29 mouse cellular contexts compared by ENCODE assay signal in the genomic region with DNA sequence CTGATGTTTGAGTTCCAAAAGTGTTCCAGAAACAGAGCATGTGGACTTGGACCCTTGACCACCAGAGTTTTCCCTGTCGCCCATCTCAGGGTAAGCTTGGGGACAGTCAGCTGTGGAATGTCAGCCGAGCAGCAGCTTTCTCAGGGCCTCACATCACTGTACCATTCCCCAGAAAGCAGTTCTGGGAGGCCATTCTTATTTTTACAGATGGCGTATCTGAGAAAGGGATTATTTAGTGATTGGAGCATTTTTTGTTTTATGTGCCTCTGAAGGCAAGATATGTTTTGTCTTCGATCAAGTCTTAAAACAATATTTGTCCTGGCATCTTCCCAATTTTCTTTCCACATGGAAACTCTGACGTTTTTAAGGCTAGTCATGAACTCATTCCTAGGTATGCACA. TPM values are rescaled to one million over a fixed set of nuclear protein-coding genes. Genes with fewer than 3 reads are reported as not detected.
"Had no signal": no experiment of that assay in that cellular context is flagged by ENCODE, and none has a peak within 500 bp of the region (broad histone marks: within the 10 kb centered on the region; RNA-seq: fewer than 3 reads in every experiment).

No protein-coding gene starts in this region.

- ATAC-seq: inflammation-experienced regulatory T-cells, adult 6 months; intestine, embryonic 16.5 days; liver, embryonic 12.5 days; midbrain, embryonic 16.5 days had no signal

- H3K36me3 ChIP-seq: limb, embryonic 12.5 days; liver, embryonic 12.5 days; liver, embryonic 15.5 days; midbrain, embryonic 12.5 days; neural tube, embryonic 13.5 days; stomach, embryonic 15.5 days had no signal

- H3K4me3 ChIP-seq: left cerebral cortex, adult 2 months; limb, embryonic 12.5 days; liver, embryonic 12.5 days; liver, embryonic 15.5 days; midbrain, embryonic 12.5 days; myocyte; neural tube, embryonic 13.5 days; stomach, embryonic 15.5 days had no signal

- H3K4me2 ChIP-seq: limb, embryonic 12.5 days; liver, embryonic 12.5 days; liver, embryonic 15.5 days; midbrain, embryonic 12.5 days; neural tube, embryonic 13.5 days; stomach, embryonic 15.5 days had no signal

- H3K4me1 ChIP-seq: liver, embryonic 12.5 days; liver, embryonic 15.5 days; midbrain, embryonic 12.5 days had no signal

- DNase-seq: kidney, adult 2 months; kidney, postnatal 36 days; layer of hippocampus, postnatal 36 days; lung, adult 2 months; lung, postnatal 14 days; lung, postnatal 4 days; retina, postnatal 1 day; right cerebral cortex, postnatal 25 days; spleen, adult 18-20 months; thymus, postnatal 25 days had no signal

- H3K27ac ChIP-seq: left cerebral cortex, adult 2 months; limb, embryonic 12.5 days; liver, embryonic 12.5 days; liver, embryonic 15.5 days; midbrain, embryonic 12.5 days; neural tube, embryonic 13.5 days; stomach, embryonic 15.5 days had no signal

- H3K27me3 ChIP-seq: liver, embryonic 12.5 days; liver, embryonic 15.5 days; midbrain, embryonic 12.5 days; neural tube, embryonic 13.5 days; stomach, embryonic 15.5 days had no signal

- H3K9me3 ChIP-seq: limb, embryonic 12.5 days; liver, embryonic 12.5 days; liver, embryonic 15.5 days; midbrain, embryonic 12.5 days; neural tube, embryonic 13.5 days; stomach, embryonic 15.5 days had no signal

- H3K9ac ChIP-seq: limb, embryonic 12.5 days; liver, embryonic 12.5 days; liver, embryonic 15.5 days; midbrain, embryonic 12.5 days; neural tube, embryonic 13.5 days; stomach, embryonic 15.5 days had no signal

RNA-seq across cellular contexts. Expression of a gene that starts 12.7 kb away (rescaled TPM):
- total RNA-seq: layer of hippocampus, adult 8-10 months; layer of hippocampus, postnatal 10 days; layer of hippocampus, postnatal 36 days; left cerebral cortex, adult 2 months; left cerebral cortex, postnatal 36 days; megakaryocyte progenitor cell, adult 5-6 weeks; megakaryocyte-erythroid progenitor cell, adult 5-6 weeks; monocyte, adult 5-6 weeks; neutrophil, adult 5-6 weeks had no signal
- polyA plus RNA-seq: inflammation-experienced regulatory T-cells, adult 6 months; intestine, embryonic 16.5 days; kidney, adult 2 months; limb, embryonic 12.5 days; liver, embryonic 12.5 days; liver, embryonic 15.5 days; lung, adult 2 months; lung, embryonic 16.5 days; midbrain, embryonic 12.5 days; myocyte; neural tube, embryonic 13.5 days; stomach, embryonic 15.5 days had no signal
